Mouse (Mus musculus) liver, embryonic 13.5 days (tissue): ENCODE measurements around the gene Col13a1. TPM values are rescaled to one million over a fixed set of nuclear protein-coding genes. Genes with fewer than 3 reads are reported as not detected.

ENCODE experiments used
- ATAC-seq: fragments of 200-750 bp; cut with Nextera tagmentation; 2 replicates; pipeline ENCODE4 v1.8.0; 2017; ENCODE audit warnings: low read depth, mild to moderate bottlenecking, moderate number of reproducible peaks, moderate library complexity
- DNase-seq: peaks from one replicate; pipeline ENCODE4 v3.0.0; 2022
- H3K27ac ChIP-seq: fragments of 300-500 bp; sonication (generic); 2 replicates; pipeline ENCODE4 v1.5.1; 2015; ENCODE audit warnings: moderate library complexity, mild to moderate bottlenecking, inconsistent platforms
- H3K27me3 ChIP-seq: fragments of 300-500 bp; sonication (generic); 2 replicates; pipeline ENCODE4 v1.6.1; 2015; ENCODE audit warnings: mild to moderate bottlenecking, inconsistent platforms
- H3K36me3 ChIP-seq: fragments of 300-500 bp; sonication (generic); 2 replicates; pipeline ENCODE4 v1.6.1; 2015; ENCODE audit warnings: mild to moderate bottlenecking, inconsistent platforms
- H3K4me1 ChIP-seq: fragments of 300-500 bp; sonication (generic); replicated peaks from 2 replicates; pipeline ENCODE4 v1.6.1; 2015; ENCODE audit warnings: inconsistent platforms
- H3K4me2 ChIP-seq: fragments of 300-500 bp; sonication (generic); 2 replicates; pipeline ENCODE4 v1.6.1; 2015; ENCODE audit warnings: inconsistent platforms, mild to moderate bottlenecking, moderate library complexity
- H3K4me3 ChIP-seq: fragments of 300-500 bp; sonication (generic); replicated peaks from 2 replicates; pipeline ENCODE4 v1.5.1; 2015; ENCODE audit warnings: mild to moderate bottlenecking, inconsistent platforms
- H3K9ac ChIP-seq: fragments of 300-500 bp; sonication (generic); 2 replicates; pipeline ENCODE4 v1.6.1; 2015; ENCODE audit warnings: mild to moderate bottlenecking, inconsistent platforms
- H3K9me3 ChIP-seq: fragments of 300-500 bp; sonication (generic); replicated peaks from 2 replicates; pipeline ENCODE4 v1.6.1; 2016; ENCODE audit warnings: inconsistent platforms
- WGBS: fragments of 180-500 bp; shearing (Covaris S2); methylation state at CpG from one replicate; pipeline ENCODE4 v1.1.7; 2015; ENCODE audit not compliant: insufficient replicate concordance; 5-methylcytosine and 5-hydroxymethylcytosine counted together
- polyA plus RNA-seq: library from polyadenylated mRNA; unstranded; fragments of >200 nt; fragmentation: Nextera tagmentation; extraction: Ambion mirVana; gene quantifications from 2 replicates; pipeline ENCODE4 v1.2.1, GENCODE M21; 2015

Gene Col13a1
- polyA plus RNA-seq, 1 experiment from 2014 or later: 1.4 TPM

DNA sequence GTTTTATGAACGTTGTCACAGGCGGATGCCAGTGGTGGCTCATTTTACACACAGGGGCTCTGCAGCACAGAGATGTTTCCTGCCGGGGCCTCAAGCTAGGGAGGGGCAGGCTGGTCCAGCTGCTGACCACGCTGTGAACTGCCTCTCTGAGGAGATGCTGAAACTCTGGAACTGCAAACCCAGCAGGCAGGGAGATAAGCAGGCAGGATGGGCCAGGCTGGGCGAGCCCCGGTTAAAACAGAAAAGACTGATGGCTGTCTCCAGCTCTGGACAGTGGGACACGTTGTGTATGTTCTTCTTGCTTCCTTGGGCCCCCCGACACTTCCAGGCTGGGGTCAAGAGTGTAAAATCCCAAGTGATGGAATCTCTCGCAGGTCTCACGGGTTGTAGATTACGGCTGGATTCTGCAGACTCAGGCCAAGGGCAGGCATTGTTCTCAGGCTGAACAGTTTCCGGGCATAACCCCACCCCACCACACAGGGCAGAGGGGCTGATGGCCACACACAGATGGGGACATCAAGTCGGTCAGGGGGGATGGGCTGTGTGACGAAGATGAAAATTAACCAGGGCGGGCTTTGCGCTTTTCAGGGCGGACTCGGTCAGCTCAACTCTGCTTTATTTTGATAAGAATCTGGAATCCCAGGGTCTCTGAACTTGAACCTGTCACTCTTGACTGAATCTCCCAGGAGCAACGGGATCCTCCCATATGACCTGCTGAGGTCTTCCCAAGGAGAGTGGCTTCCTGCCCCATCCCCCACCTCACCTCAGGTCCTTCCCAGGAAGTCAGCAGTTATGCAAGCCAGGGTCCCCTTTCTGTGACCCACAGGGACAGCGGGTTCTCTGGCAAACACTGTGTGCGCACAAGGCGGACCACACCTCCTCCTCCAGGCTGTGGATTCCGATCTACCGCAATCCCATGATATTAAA lies 49.9 kb downstream of the Col13a1 start:
- H3K4me2 ChIP-seq: peak overlapping the region; percentile 38
- H3K4me1 ChIP-seq: peaks cover 19% of the 10 kb centered on the region
- H3K27me3 ChIP-seq: no peaks in the 10 kb centered on the region
- no peak overlapping the region; the same call in 1 of the 2 replicates for H3K27ac ChIP-seq
- DNase-seq (no peak), ATAC-seq (peak; percentile 72)
- 2% methylated on average over 24 of the region's 24 CpGs for WGBS
- H3K9ac ChIP-seq: no peak overlapping the region
- no peaks in the 10 kb centered on the region for H3K36me3 ChIP-seq
- H3K4me3 ChIP-seq: no peak overlapping the region
- no peaks in the 10 kb centered on the region for H3K9me3 ChIP-seq

DNA sequence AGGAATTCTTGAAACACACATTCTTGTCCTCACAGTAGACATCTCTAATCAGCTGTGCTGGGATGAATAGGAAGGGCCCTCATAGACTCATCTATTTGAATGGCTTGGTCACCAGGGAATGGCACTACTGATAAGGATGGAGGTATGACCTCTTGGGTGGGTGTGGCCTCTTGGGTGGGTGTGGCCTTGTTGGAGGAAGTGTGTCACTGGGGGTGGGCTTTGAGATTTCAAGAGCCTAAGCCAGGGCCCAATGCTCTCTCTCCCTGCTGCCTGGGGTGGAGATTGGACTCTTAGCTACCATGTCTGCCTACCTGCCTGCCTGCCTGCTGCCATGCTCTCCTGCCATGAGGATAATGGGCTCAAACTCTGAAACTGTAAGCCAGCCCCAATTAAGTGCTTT lies 53.2 kb downstream of the Col13a1 start:
- DNase-seq (no peak), ATAC-seq (no peak)
- no peak overlapping the region for H3K27ac ChIP-seq
- no peaks in the 10 kb centered on the region for H3K9me3 ChIP-seq
- peaks cover 23% of the 10 kb centered on the region for H3K4me1 ChIP-seq
- no peaks in the 10 kb centered on the region for H3K27me3 ChIP-seq
- H3K4me2 ChIP-seq: no peak overlapping the region
- H3K36me3 ChIP-seq: no peaks in the 10 kb centered on the region
- H3K9ac ChIP-seq: no peak overlapping the region
- H3K4me3 ChIP-seq: no peak overlapping the region

DNA sequence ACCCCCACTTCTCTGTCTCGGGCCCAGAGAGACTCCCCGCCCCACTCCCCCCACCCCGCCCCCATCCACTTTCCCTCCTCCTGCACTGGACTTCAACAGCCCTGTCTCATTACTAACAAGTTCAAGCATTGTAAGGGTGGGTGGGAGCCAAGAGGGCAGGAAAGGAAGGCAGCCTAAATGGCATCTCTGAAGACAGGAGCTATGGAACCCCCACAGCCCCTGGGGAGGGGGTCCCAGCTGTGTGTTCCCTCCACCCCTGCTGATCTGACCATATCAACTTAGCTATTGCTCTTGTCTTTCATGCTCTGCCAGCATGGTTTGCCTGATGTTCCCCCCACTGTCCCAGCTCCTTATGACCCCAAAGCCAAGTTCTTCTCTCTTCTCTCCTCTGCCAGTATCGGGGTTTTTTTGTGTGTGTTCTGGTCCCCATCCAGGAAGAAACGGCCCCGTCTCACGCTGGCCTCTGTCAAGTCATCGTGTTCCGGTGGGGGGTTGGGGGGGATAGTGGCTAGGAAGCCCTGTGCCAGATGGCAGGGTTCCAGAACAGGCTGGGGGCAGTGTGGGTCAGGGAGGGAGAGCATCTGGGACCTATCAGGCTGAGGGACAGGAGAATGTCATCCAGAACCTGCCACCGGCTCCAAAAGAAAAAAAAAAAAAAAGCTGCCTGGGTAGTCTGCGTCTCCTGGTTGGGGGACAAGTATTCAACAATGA lies 58.1 kb downstream of the Col13a1 start:
- ATAC-seq (no peak), DNase-seq (no peak)
- no peaks in the 10 kb centered on the region for H3K36me3 ChIP-seq
- H3K4me2 ChIP-seq: no peak overlapping the region
- peaks cover 4% of the 10 kb centered on the region for H3K4me1 ChIP-seq
- H3K27ac ChIP-seq: no peak overlapping the region
- no peak overlapping the region for H3K9ac ChIP-seq
- no peaks in the 10 kb centered on the region for H3K9me3 ChIP-seq
- no peak overlapping the region for H3K4me3 ChIP-seq
- WGBS: 22% methylated on average over 11 of the region's 11 CpGs
- no peaks in the 10 kb centered on the region for H3K27me3 ChIP-seq

DNA sequence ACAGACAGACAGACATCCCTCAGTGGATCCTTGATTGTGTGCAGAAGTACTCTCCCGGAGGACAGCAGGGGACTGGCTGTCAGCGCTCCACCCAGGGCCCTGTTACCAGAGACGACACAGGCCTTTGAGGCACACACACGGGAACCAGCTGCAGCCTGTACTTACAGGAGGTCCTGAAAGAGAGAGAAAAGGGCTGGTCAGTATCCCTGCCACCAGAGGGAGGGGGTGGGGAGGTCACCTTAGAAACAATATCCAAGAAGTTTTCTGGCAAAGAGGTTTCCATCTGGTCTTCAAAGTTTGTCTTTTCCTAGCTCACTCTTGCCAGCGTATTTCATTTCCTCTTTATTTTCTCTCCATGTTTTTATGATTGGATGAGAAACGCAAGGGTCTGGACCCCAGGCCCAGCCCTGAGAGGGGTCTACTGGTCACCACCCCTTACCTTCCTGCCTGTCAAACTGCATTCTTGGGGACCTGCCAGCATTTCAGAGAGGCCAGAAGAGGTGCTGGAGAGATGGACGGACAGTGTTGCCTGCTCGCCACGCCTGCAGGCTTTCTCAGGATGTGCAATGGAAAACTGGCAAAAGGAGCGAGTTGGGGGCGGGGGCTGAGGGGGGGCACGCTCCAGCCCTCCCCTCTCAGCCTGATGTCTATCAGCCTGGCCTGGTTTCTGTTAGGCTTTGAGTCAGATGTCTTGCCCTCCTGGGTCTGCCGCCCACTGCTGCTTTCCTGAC lies 58.8 kb downstream of the Col13a1 start:
- H3K27me3 ChIP-seq: no peaks in the 10 kb centered on the region
- no peak overlapping the region for H3K27ac ChIP-seq
- H3K9ac ChIP-seq: no peak overlapping the region
- H3K36me3 ChIP-seq: no peaks in the 10 kb centered on the region
- H3K4me1 ChIP-seq: peaks cover 4% of the 10 kb centered on the region
- H3K9me3 ChIP-seq: no peaks in the 10 kb centered on the region
- no peak for DNase-seq
- 48% methylated on average over 13 of the region's 13 CpGs for WGBS
- H3K4me3 ChIP-seq: no peak overlapping the region
- no peak overlapping the region for H3K4me2 ChIP-seq
- no peak for ATAC-seq

DNA sequence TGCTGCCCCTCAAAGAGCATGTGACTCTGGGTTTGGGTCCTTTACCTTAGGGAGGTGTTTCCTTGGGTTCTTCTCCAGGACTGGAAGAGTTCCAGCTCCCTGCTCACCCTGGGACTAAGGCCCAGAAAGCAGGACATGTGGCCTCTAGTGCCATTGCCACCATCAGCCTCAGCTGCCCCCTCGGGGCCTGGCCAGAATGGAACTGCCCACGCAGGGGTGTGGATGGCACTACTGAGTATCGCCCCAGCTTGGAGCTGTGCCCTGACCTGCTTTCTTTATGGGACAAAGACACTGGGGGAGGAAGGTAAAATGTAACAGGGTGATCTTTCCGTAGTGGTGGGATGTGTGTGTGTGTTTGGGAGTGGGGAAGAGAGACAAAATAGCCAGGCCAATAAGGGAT lies 59.4 kb downstream of the Col13a1 start:
- ATAC-seq (no peak), DNase-seq (no peak)
- Histone ChIP-seq H3K9me3 (no peaks in the 10 kb centered on the region), H3K4me1 (peaks cover 4% of the 10 kb centered on the region), H3K9ac (no peak overlapping the region), H3K36me3 (no peaks in the 10 kb centered on the region), H3K4me3 (no peak overlapping the region), H3K27me3 (no peaks in the 10 kb centered on the region), H3K4me2 (no peak overlapping the region), H3K27ac (no peak overlapping the region)
- WGBS: 66% methylated on average over 4 of the region's 4 CpGs

DNA sequence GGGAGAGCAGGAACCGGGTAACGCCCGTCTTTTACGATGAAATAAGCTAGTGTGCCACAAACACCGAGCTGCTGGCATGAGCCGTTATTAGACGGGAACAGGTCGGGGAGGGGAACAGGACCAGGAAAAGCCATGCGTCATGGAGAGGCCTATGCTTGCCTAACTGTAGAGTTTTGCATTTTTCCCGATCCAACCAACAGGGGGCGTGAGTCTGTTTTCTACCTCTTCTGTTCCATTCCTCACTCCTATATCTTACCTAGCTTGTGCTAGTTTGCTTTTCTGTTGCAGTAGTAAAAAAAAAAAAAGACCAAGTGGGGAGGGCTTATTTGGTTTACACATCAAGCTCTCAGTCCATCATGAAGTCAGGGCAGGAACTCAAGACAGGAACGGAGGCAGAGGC lies 61.8 kb downstream of the Col13a1 start:
- H3K9me3 ChIP-seq: no peaks in the 10 kb centered on the region
- H3K9ac ChIP-seq: no peak overlapping the region
- H3K4me3 ChIP-seq: no peak overlapping the region
- DNase-seq: no peak
- H3K4me2 ChIP-seq: no peak overlapping the region
- no peak for ATAC-seq
- H3K27ac ChIP-seq: no peak overlapping the region
- H3K27me3 ChIP-seq: no peaks in the 10 kb centered on the region
- H3K4me1 ChIP-seq: peaks cover 4% of the 10 kb centered on the region
- 82% methylated on average over 12 of the region's 12 CpGs for WGBS
- no peaks in the 10 kb centered on the region for H3K36me3 ChIP-seq

DNA sequence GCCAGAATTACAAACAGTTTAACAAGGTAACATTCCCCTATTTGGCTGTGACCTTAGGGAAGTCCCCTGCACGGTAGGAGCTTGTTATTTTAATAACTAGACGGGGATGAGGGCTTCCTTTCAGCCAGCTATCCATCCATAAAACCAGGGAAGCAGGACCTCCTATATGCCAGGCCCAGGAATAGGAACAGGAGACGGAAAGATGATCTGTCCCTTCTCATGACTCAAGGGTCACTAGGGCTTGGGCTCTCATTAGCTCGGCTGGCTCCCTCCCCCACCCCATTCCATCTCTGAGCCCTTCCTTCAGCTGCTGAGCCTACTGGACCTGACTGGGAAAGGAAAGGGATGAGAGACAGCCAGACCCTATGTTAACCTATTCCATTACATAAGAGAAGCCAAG lies 67.1 kb downstream of the Col13a1 start:
- DNase-seq: no peak
- no peak overlapping the region for H3K4me3 ChIP-seq
- no peak overlapping the region for H3K27ac ChIP-seq
- WGBS: 41% methylated on average over 4 of the region's 4 CpGs
- H3K9me3 ChIP-seq: no peaks in the 10 kb centered on the region
- H3K4me1 ChIP-seq: no peaks in the 10 kb centered on the region
- no peaks in the 10 kb centered on the region for H3K36me3 ChIP-seq
- H3K27me3 ChIP-seq: no peaks in the 10 kb centered on the region
- H3K4me2 ChIP-seq: no peak overlapping the region
- H3K9ac ChIP-seq: no peak overlapping the region
- no peak for ATAC-seq

DNA sequence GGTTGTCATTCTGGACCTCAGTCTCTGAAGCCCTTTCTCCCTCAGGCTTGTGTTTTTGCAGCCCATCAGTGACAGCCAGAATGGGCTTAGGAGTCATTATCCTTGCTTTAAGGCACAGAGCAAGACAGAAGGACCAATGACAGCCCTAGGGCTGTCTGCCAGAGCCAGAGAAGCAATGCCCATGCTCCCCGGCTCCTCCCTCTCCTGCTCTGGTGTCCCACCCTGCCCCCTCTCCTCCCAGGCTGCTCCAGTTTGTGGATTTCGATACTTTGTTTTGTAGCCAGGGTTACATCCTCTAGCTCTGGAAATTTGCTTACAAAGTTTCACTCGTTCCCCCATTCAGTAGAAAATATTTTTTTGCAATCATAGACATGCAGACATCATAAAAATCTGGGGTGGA lies 69.9 kb downstream of the Col13a1 start:
- no peaks in the 10 kb centered on the region for H3K4me1 ChIP-seq
- no peak overlapping the region for H3K4me2 ChIP-seq
- no peak overlapping the region for H3K9ac ChIP-seq
- DNase-seq: no peak
- H3K4me3 ChIP-seq: no peak overlapping the region
- no peak for ATAC-seq
- H3K9me3 ChIP-seq: no peaks in the 10 kb centered on the region
- no peaks in the 10 kb centered on the region for H3K27me3 ChIP-seq
- no peaks in the 10 kb centered on the region for H3K36me3 ChIP-seq
- 55% methylated on average over 3 of the region's 3 CpGs for WGBS
- H3K27ac ChIP-seq: no peak overlapping the region

DNA sequence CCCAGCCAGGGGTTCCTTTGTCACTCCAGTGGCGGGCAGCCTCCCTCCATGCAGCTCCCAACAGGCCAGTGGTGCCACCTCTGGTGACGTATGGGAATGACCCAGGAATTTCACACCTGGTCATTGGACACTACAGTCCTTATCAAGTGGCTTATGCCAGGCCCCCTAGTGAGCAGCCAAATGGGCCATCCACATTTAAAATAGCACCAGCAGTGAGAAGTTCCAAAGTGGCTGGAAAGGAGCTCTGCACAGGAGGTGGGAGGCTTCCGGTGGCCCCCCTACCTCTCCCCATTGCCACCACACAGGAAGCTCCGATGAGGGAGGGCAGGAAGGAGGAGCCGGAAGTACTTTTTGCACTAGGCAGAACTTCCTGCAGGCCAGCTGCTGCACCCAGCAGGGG lies 72.7 kb downstream of the Col13a1 start:
- ATAC-seq: no peak
- Histone ChIP-seq H3K9ac (no peak overlapping the region), H3K4me3 (no peak overlapping the region), H3K27ac (no peak overlapping the region), H3K4me2 (no peak overlapping the region), H3K9me3 (no peaks in the 10 kb centered on the region), H3K27me3 (no peaks in the 10 kb centered on the region), H3K4me1 (no peaks in the 10 kb centered on the region), H3K36me3 (no peaks in the 10 kb centered on the region)
- WGBS: 19% methylated on average over 5 of the region's 5 CpGs
- no peak for DNase-seq

DNA sequence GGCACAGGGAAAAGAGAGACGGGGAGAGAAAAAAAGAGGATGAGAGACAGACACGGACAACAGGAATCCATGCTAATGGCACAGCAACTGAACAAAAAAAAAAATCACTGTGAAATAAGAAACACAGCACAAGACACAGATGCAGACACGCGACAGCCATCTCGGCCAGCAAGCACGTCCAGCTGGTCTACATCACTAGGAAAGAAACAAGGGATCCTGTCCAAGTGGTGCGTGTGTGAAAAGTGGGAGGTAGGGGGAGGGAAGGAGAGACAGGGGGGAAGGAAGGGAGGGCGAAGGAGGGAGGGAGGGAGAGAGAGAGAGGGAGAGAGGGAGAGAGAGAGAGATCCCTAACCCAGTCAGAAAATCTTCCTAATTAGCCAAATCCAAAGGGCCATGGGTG lies 73.6 kb downstream of the Col13a1 start:
- H3K9me3 ChIP-seq: no peaks in the 10 kb centered on the region
- no peaks in the 10 kb centered on the region for H3K36me3 ChIP-seq
- no peaks in the 10 kb centered on the region for H3K27me3 ChIP-seq
- DNase-seq (no peak), ATAC-seq (no peak)
- H3K4me1 ChIP-seq: no peaks in the 10 kb centered on the region
- no peak overlapping the region for H3K9ac ChIP-seq
- WGBS: 63% methylated on average over 8 of the region's 8 CpGs
- no peak overlapping the region for H3K27ac ChIP-seq
- no peak overlapping the region for H3K4me3 ChIP-seq
- H3K4me2 ChIP-seq: no peak overlapping the region

DNA sequence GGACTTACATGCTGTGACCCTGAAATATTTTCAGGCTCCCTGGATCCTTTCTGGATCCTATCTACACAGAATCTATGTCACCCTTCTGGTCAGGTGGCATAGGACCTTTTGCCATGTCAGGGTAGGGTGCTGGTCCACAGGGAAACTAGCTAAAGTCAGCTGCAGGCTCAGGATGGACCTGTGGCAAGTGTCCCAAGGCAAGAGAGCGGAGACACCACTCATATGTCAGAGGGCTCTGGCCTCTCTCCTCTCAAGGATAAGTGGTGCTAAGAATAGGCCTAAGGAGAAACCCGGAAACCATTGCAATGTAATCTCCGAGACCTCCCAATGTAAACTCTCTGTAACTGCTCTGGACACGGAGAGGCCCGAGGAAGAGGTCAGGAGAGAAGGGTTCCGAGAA lies 80.8 kb downstream of the Col13a1 start:
- no peak overlapping the region for H3K9ac ChIP-seq
- no peaks in the 10 kb centered on the region for H3K4me1 ChIP-seq
- WGBS: 58% methylated on average over 6 of the region's 6 CpGs
- H3K27me3 ChIP-seq: no peaks in the 10 kb centered on the region
- no peak overlapping the region for H3K27ac ChIP-seq
- H3K4me2 ChIP-seq: no peak overlapping the region
- DNase-seq: no peak
- ATAC-seq: no peak
- H3K4me3 ChIP-seq: no peak overlapping the region
- no peaks in the 10 kb centered on the region for H3K9me3 ChIP-seq
- no peaks in the 10 kb centered on the region for H3K36me3 ChIP-seq
